Mouse (Mus musculus) myocyte (in vitro differentiated cells): ENCODE measurements around the gene Pnliprp1. TPM values are rescaled to one million over a fixed set of nuclear protein-coding genes. Genes with fewer than 3 reads are reported as not detected.

ENCODE experiments used
- H3K27me3 ChIP-seq: one replicate; pipeline ENCODE4 v1.6.1; 2011; ENCODE audit not compliant: control insufficient read depth, insufficient read depth, insufficient read length
- H3K36me3 ChIP-seq: one replicate; pipeline ENCODE4 v1.6.1; 2011; ENCODE audit not compliant: control insufficient read depth, insufficient read depth
- H3K4me2 ChIP-seq: one replicate; pipeline ENCODE4 v1.6.1; 2011; ENCODE audit warnings: low read depth, control low read depth
- H3K4me3 ChIP-seq: one replicate; pipeline ENCODE4 v1.5.1; 2011; ENCODE audit warnings: mild to moderate bottlenecking, control low read depth, moderate library complexity
- H3K79me2 ChIP-seq: one replicate; pipeline ENCODE4 v1.6.1; 2011; ENCODE audit not compliant: control insufficient read depth, insufficient read depth
- H3ac ChIP-seq: one replicate; pipeline ENCODE4 v1.6.1; 2011; ENCODE audit not compliant: control insufficient read depth, insufficient read length
- CEBPB ChIP-seq: IDR thresholded peaks from 2 replicates; pipeline ENCODE4 v1.6.1; 2011; ENCODE audit warnings: mild to moderate bottlenecking, moderate library complexity; ENCODE audit not compliant: poor library complexity, insufficient read depth, severe bottlenecking
- E2F4 ChIP-seq: IDR thresholded peaks from one replicate; pipeline ENCODE4 v1.6.1; 2011; ENCODE audit warnings: mild to moderate bottlenecking, control low read depth, moderate library complexity; ENCODE audit not compliant: insufficient read depth
- MAX ChIP-seq: IDR thresholded peaks from one replicate; pipeline ENCODE4 v1.6.1; 2011; ENCODE audit warnings: low read depth, mild to moderate bottlenecking, control low read depth
- MYOD1 ChIP-seq, 3 experiments: IDR thresholded peaks; one replicate each; pipeline ENCODE4 v1.6.1; 2011; ENCODE audit warnings: control low read depth in 2 of 3, low read depth in 2 of 3, mild to moderate bottlenecking in 2 of 3, moderate library complexity in 1 of 3; ENCODE audit not compliant: insufficient read length in 2 of 3, control insufficient read depth in 1 of 3
- MYOG ChIP-seq, 3 experiments: IDR thresholded peaks; one replicate each; pipeline ENCODE4 v1.6.1; 2011; ENCODE audit warnings: control low read depth in 2 of 3, low read depth in 2 of 3, mild to moderate bottlenecking in 2 of 3; ENCODE audit not compliant: insufficient read length in 2 of 3, control insufficient read depth in 1 of 3, insufficient read depth in 1 of 3
- POLR2A ChIP-seq: IDR thresholded peaks from one replicate; pipeline ENCODE4 v1.6.1; 2011; ENCODE audit warnings: low read depth, mild to moderate bottlenecking, control low read depth, moderate library complexity; ENCODE audit not compliant: insufficient read length
- POLR2AphosphoS2 ChIP-seq: IDR thresholded peaks from one replicate; pipeline ENCODE4 v1.6.1; 2011; ENCODE audit warnings: low read depth, control low read depth; ENCODE audit not compliant: insufficient read length
- REST ChIP-seq: IDR thresholded peaks from one replicate; pipeline ENCODE4 v1.6.1; 2011; ENCODE audit warnings: mild to moderate bottlenecking, control low read depth, moderate library complexity; ENCODE audit not compliant: insufficient read depth, insufficient read length
- SRF ChIP-seq: IDR thresholded peaks from one replicate; pipeline ENCODE4 v1.6.1; 2011; ENCODE audit warnings: low read depth; ENCODE audit not compliant: control insufficient read depth, insufficient read length
- TCF12 ChIP-seq: IDR thresholded peaks from one replicate; pipeline ENCODE4 v1.6.1; 2011; ENCODE audit warnings: mild to moderate bottlenecking, control low read depth; ENCODE audit not compliant: poor library complexity, insufficient read depth, severe bottlenecking
- TCF3 ChIP-seq: IDR thresholded peaks from one replicate; pipeline ENCODE4 v1.6.1; 2011; ENCODE audit warnings: low read depth, control low read depth; ENCODE audit not compliant: insufficient read length
- USF1 ChIP-seq: IDR thresholded peaks from one replicate; pipeline ENCODE4 v1.6.1; 2011; ENCODE audit warnings: low read depth, mild to moderate bottlenecking, control low read depth, moderate library complexity
- polyA plus RNA-seq: library from polyadenylated mRNA; unstranded; fragments of >200 nt; fragmentation: generic; extraction: Trizol; gene quantifications from one replicate; pipeline ENCODE4 v1.2.1, GENCODE M21; 2012; ENCODE audit warnings: missing spikeins

Gene Pnliprp1
- polyA plus RNA-seq, 1 experiment = not detected

- H3K36me3 ChIP-seq = no peaks in the 10 kb centered on the region
- H3K79me2 ChIP-seq = no peaks in the 10 kb centered on the region
- no peak within 1 kb of the TSS for H3K4me2 ChIP-seq
- no peak within 1 kb of the TSS for H3K4me3 ChIP-seq
- no peaks in the 10 kb centered on the region for H3K27me3 ChIP-seq
- TF ChIP-seq SRF (no peak), MYOD1 (IDR thresholded peaks at IDR 0.05; ENCODE audit: control insufficient read depth in 1 of 3, insufficient read length in 2 of 3, low read depth in 2 of 3) (no peak), POLR2AphosphoS2 (no peak), MAX (no peak), TCF12 (no peak), POLR2A (no peak), REST (no peak), USF1 (no peak)
- H3ac ChIP-seq = no peak within 1 kb of the TSS
Observed at GRCm38 (mm10) chr19:58759423-58759822, 30.7 kb downstream of the Pnliprp1 start, which contains the start of gene Pnliprp2. TSS of gene Pnliprp2 (plus strand) at chr19:58759719.

- H3K79me2 ChIP-seq = no peaks in the 10 kb centered on the region
- no peak overlapping the region for H3ac ChIP-seq
- H3K4me2 ChIP-seq = no peak overlapping the region
- no peak for TF ChIP-seq USF1
- TF ChIP-seq MAX = no peak
- no peak for TF ChIP-seq SRF
- no peak for TF ChIP-seq MYOD1 (IDR thresholded peaks at IDR 0.05; ENCODE audit: control insufficient read depth in 1 of 3, insufficient read length in 2 of 3, low read depth in 2 of 3)
- TF ChIP-seq TCF12 = no peak
- no peak for TF ChIP-seq POLR2A
- TF ChIP-seq TCF3 = no peak
- TF ChIP-seq POLR2AphosphoS2 = no peak
- TF ChIP-seq CEBPB = no peak
- H3K27me3 ChIP-seq = peaks cover 8% of the 10 kb centered on the region
- H3K36me3 ChIP-seq = no peaks in the 10 kb centered on the region
- no peak overlapping the region for H3K4me3 ChIP-seq
Observed at GRCm38 (mm10) chr19:58762316-58762715, 33.6 kb downstream of the Pnliprp1 start.

- no peak for TF ChIP-seq CEBPB
- TF ChIP-seq SRF = no peak
- no peak for TF ChIP-seq USF1
- TF ChIP-seq MAX = no peak
- TF ChIP-seq POLR2A = no peak
- no peak for TF ChIP-seq MYOD1 (IDR thresholded peaks at IDR 0.05; ENCODE audit: control insufficient read depth in 1 of 3, insufficient read length in 2 of 3, low read depth in 2 of 3)
- TF ChIP-seq E2F4 = no peak
- TF ChIP-seq MYOG (IDR thresholded peaks at IDR 0.05; ENCODE audit: control insufficient read depth in 1 of 3, insufficient read depth in 1 of 3, insufficient read length in 2 of 3, low read depth in 2 of 3) = no peak
- no peak for TF ChIP-seq TCF12
- TF ChIP-seq TCF3 = no peak
- no peak for TF ChIP-seq REST
- TF ChIP-seq POLR2AphosphoS2 = no peak
- no peak overlapping the region for H3K4me2 ChIP-seq
- H3K79me2 ChIP-seq = no peaks in the 10 kb centered on the region
- H3K27me3 ChIP-seq = peaks cover 13% of the 10 kb centered on the region
- no peak overlapping the region for H3ac ChIP-seq
- H3K36me3 ChIP-seq = no peaks in the 10 kb centered on the region
- H3K4me3 ChIP-seq = no peak overlapping the region
Observed at GRCm38 (mm10) chr19:58762848-58763541, 34.3 kb downstream of the Pnliprp1 start.

GRCm38 (mm10) chr19:58767329-58767728 lies 38.6 kb downstream of the Pnliprp1 start:
- H3K4me3 ChIP-seq = no peak overlapping the region
- H3K36me3 ChIP-seq = no peaks in the 10 kb centered on the region
- TF ChIP-seq SRF (no peak), USF1 (no peak)
- H3K79me2 ChIP-seq = no peaks in the 10 kb centered on the region
- peaks cover 20% of the 10 kb centered on the region for H3K27me3 ChIP-seq
- no peak overlapping the region for H3K4me2 ChIP-seq
- no peak overlapping the region for H3ac ChIP-seq

- Histone ChIP-seq H3K27me3 (peaks cover 21% of the 10 kb centered on the region), H3K4me2 (no peak overlapping the region), H3ac (no peak overlapping the region), H3K79me2 (no peaks in the 10 kb centered on the region), H3K4me3 (no peak overlapping the region), H3K36me3 (no peaks in the 10 kb centered on the region)
- TF ChIP-seq MYOG (IDR thresholded peaks at IDR 0.05; ENCODE audit: control insufficient read depth in 1 of 3, insufficient read depth in 1 of 3, insufficient read length in 2 of 3, low read depth in 2 of 3) = no peak
- TF ChIP-seq TCF12 = no peak
- TF ChIP-seq REST = no peak
- TF ChIP-seq SRF = no peak
- TF ChIP-seq MYOD1 (IDR thresholded peaks at IDR 0.05; ENCODE audit: control insufficient read depth in 1 of 3, insufficient read length in 2 of 3, low read depth in 2 of 3) = no peak
- TF ChIP-seq TCF3 = no peak
- no peak for TF ChIP-seq MAX
- TF ChIP-seq POLR2A = no peak
Observed at GRCm38 (mm10) chr19:58776461-58776860, 47.8 kb downstream of the Pnliprp1 start.
